8 mouse cellular contexts compared by ENCODE assay signal in the genomic region with DNA sequence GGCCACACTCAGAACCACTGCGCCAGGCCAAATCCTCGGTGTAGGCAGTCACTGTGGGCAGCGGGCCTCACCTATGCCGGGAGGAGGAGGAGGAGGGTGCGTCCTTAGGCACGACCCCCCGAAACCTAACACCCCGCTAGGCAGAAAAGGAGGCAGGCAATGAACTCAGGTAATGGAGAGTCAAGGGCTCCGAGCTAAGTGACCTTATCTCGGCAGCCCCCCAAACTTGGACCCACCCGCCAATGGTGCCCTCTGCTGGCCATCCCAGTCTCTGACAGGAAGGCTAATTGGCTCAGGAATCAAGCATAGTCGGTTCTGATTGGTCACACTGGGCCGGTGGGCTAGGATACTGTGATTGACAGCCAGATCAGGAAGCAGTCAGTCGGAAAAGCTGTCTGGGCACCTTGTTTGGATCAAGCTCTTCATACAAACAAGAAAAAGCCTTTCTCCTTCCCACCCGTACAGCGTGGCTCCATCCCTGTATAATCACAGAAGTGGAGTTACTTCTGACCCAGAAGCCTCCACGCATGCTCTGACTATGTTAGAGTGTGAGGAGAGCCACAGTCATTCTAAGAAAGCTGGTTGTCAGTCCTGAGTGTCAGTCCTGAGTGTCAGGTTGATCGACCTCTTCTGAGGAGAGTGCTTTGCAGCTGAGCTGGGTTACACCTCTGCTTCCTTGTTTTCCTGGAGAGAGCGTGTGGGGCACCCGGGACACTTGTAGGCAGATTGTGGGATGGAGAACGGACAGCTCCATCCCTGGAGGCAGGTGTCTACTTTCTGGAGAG. TPM values are rescaled to one million over a fixed set of nuclear protein-coding genes. Genes with fewer than 3 reads are reported as not detected.
A peak's percentile ranks its signal among the peaks of the same experiment; 100 is the strongest.
DNase-seq lines count a peak whose midpoint lies in the region; ATAC-seq and TF ChIP-seq lines count a peak whose summit lies in the region.

No protein-coding gene starts in this region.

- ATAC-seq in embryonic facial prominence, embryonic 14.5 days (ENCODE audit: low read depth), result peak; percentile 64
- peak; percentile 48; the same call in 1 of the 2 replicates for ATAC-seq in heart, embryonic 14.5 days (ENCODE audit: insufficient number of reproducible peaks, insufficient read depth, low FRiP score, low read depth)
- ATAC-seq in liver, embryonic 16.5 days (ENCODE audit: low read depth), result 0 out of 2 replicates have a peak, but pooled peaks have one; percentile 25
- ATAC-seq in neural tube, embryonic 15.5 days (ENCODE audit: low FRiP score), result 0 out of 2 replicates have a peak, but pooled peaks have one; percentile 26

- H3K4me1 ChIP-seq in E14TG2a.4 (replicated peaks; ENCODE audit: low read depth, low read length), result peaks cover 84% of the 10 kb centered on the region
- peaks cover 15% of the 10 kb centered on the region for H3K4me1 ChIP-seq in embryonic facial prominence, embryonic 14.5 days (ENCODE audit: control insufficient read depth, insufficient read depth, low read length)
- peaks cover 43 to 57% of the 10 kb centered on the region in 2 experiments for H3K4me1 ChIP-seq in heart, embryonic 14.5 days (ENCODE audit: control insufficient read depth in 2 of 2, insufficient read depth in 2 of 2, low read length in 2 of 2)
- 0 out of 2 replicates have a peak, but pooled peaks cover 2% of the 10 kb centered on the region for H3K4me1 ChIP-seq in liver, embryonic 16.5 days (ENCODE audit: control insufficient read depth, low read depth, low read length)
- peaks cover 28% of the 10 kb centered on the region for H3K4me1 ChIP-seq in neural tube, embryonic 15.5 days

- peak overlapping the region; percentile 70 for H3K4me3 ChIP-seq in E14TG2a.4 (replicated peaks; ENCODE audit: low read length)
- peak overlapping the region; percentile 7; the same call in 1 of the 2 replicates for H3K4me3 ChIP-seq in embryonic facial prominence, embryonic 14.5 days (ENCODE audit: low read depth, low read length)
- peak overlapping the region; percentile 25 to 37 for H3K4me3 ChIP-seq in heart, embryonic 14.5 days (ENCODE audit: control insufficient read depth in 1 of 2, insufficient read depth in 1 of 2, low read depth in 1 of 2, low read length in 2 of 2)
- H3K4me3 ChIP-seq in liver, embryonic 16.5 days (ENCODE audit: low read depth, low read length), result no peak overlapping the region
- H3K4me3 ChIP-seq in neural tube, embryonic 15.5 days (replicated peaks), result peak overlapping the region; percentile 4; the same call in 1 of the 2 replicates

- H3K9me3 ChIP-seq in E14TG2a.4 (ENCODE audit: low read length), result no peaks in the 10 kb centered on the region
- H3K9me3 ChIP-seq in embryonic facial prominence, embryonic 14.5 days (ENCODE audit: control insufficient read depth, low read length), result no peaks in the 10 kb centered on the region
- no peaks in the 10 kb centered on the region for H3K9me3 ChIP-seq in heart, embryonic 14.5 days (ENCODE audit: control insufficient read depth, low read length)
- H3K9me3 ChIP-seq in liver, embryonic 16.5 days (replicated peaks; ENCODE audit: control insufficient read depth, low read length), result no peaks in the 10 kb centered on the region
- no peaks in the 10 kb centered on the region for H3K9me3 ChIP-seq in neural tube, embryonic 15.5 days (replicated peaks)

- H3K27ac ChIP-seq in embryonic facial prominence, embryonic 14.5 days (replicated peaks; ENCODE audit: low read depth, low read length), result no peak overlapping the region
- peak overlapping the region; percentile 41 to 57; a peak in 3 of 4 replicates for H3K27ac ChIP-seq in heart, embryonic 14.5 days (replicated peaks in 1 of 2; ENCODE audit: control insufficient read depth in 1 of 2, insufficient read depth in 1 of 2, low read depth in 2 of 2, low read length in 2 of 2)
- no peak overlapping the region for H3K27ac ChIP-seq in liver, embryonic 16.5 days (ENCODE audit: low read length)
- no peak overlapping the region for H3K27ac ChIP-seq in neural tube, embryonic 15.5 days (replicated peaks)

- H3K27me3 ChIP-seq in E14TG2a.4 (ENCODE audit: insufficient read depth, low read length), result 0 out of 2 replicates have a peak, but pooled peaks cover 3% of the 10 kb centered on the region
- no peaks in the 10 kb centered on the region for H3K27me3 ChIP-seq in embryonic facial prominence, embryonic 14.5 days (replicated peaks; ENCODE audit: control insufficient read depth, insufficient read depth, low read length)
- no peaks in the 10 kb centered on the region for H3K27me3 ChIP-seq in heart, embryonic 14.5 days (ENCODE audit: control insufficient read depth, insufficient read depth, low read length)
- H3K27me3 ChIP-seq in liver, embryonic 16.5 days (ENCODE audit: control insufficient read depth, insufficient read depth, low read depth, low read length), result no peaks in the 10 kb centered on the region
- no peaks in the 10 kb centered on the region for H3K27me3 ChIP-seq in neural tube, embryonic 15.5 days (replicated peaks)

- WGBS in embryonic facial prominence, embryonic 14.5 days, result 23% methylated on average over 21 of the region's 21 CpGs
- WGBS in heart, embryonic 14.5 days, result 17% methylated on average over 21 of the region's 21 CpGs
- WGBS in liver, embryonic 16.5 days (ENCODE audit: insufficient replicate concordance), result 28% methylated on average over 21 of the region's 21 CpGs
- 29% methylated on average over 21 of the region's 21 CpGs for WGBS in neural tube, embryonic 15.5 days

- peak; percentile 49 to 62 for DNase-seq in adrenal gland, postnatal 4 days (ENCODE audit: low spot score in 2 of 2)
- peak; percentile 80 for DNase-seq in embryonic facial prominence, embryonic 14.5 days (ENCODE audit: low spot score)
- peak; percentile 81 for DNase-seq in kidney, postnatal 10 days
- DNase-seq in spleen, adult 12 weeks (ENCODE audit: low spot score), result no peak

- TF ChIP-seq CTCF in E14TG2a.4 (conservative IDR thresholded peaks at IDR 0.05; ENCODE audit: low read length), result peak; percentile 92

- no peaks in the 10 kb centered on the region for H3K36me3 ChIP-seq in E14TG2a.4 (ENCODE audit: insufficient read depth, low read length)
- H3K36me3 ChIP-seq in embryonic facial prominence, embryonic 14.5 days (ENCODE audit: control insufficient read depth, insufficient read depth, low read length), result no peaks in the 10 kb centered on the region
- H3K36me3 ChIP-seq in heart, embryonic 14.5 days (ENCODE audit: control insufficient read depth, insufficient read depth, low read length), result no peaks in the 10 kb centered on the region
- H3K36me3 ChIP-seq in liver, embryonic 16.5 days (ENCODE audit: control insufficient read depth, insufficient read depth), result no peaks in the 10 kb centered on the region
- no peaks in the 10 kb centered on the region for H3K36me3 ChIP-seq in neural tube, embryonic 15.5 days

- no peak overlapping the region for H3K9ac ChIP-seq in embryonic facial prominence, embryonic 14.5 days (ENCODE audit: low read depth, low read length)
- H3K9ac ChIP-seq in heart, embryonic 14.5 days (ENCODE audit: low read length), result peak overlapping the region; percentile 60
- no peak overlapping the region for H3K9ac ChIP-seq in liver, embryonic 16.5 days (ENCODE audit: low read depth, low read length)
- 0 out of 2 replicates have a peak overlapping the region, but pooled peaks have one; percentile 4 for H3K9ac ChIP-seq in neural tube, embryonic 15.5 days (replicated peaks)

- peak overlapping the region; percentile 38 for H3K4me2 ChIP-seq in embryonic facial prominence, embryonic 14.5 days (ENCODE audit: low read depth, low read length)
- H3K4me2 ChIP-seq in heart, embryonic 14.5 days (ENCODE audit: low read length), result peak overlapping the region; percentile 65
- H3K4me2 ChIP-seq in liver, embryonic 16.5 days (ENCODE audit: low read depth, low read length), result peak overlapping the region; percentile 28
- peak overlapping the region; percentile 38 for H3K4me2 ChIP-seq in neural tube, embryonic 15.5 days

RNA-seq across cellular contexts. Expression of gene Slc38a10, which starts 18.3 kb away (rescaled TPM):
- 100 to 1,000 TPM; 132 to 147 TPM for total RNA-seq in adrenal gland, postnatal 4 days (2021)
- polyA plus RNA-seq in embryonic facial prominence, embryonic 14.5 days (2014; fragmentation: Nextera tagmentation; extraction: Ambion mirVana), result 78.8 and 86.4 TPM in 2 replicates
- polyA plus RNA-seq in heart, embryonic 14.5 days (2014; fragmentation: Nextera tagmentation; extraction: Ambion mirVana), result 68.8 and 74.1 TPM in 2 replicates
- 36.6 and 42.0 TPM in 2 replicates for polyA plus RNA-seq in liver, embryonic 16.5 days (2015; fragmentation: Nextera tagmentation; extraction: Ambion mirVana)
- polyA plus RNA-seq in neural tube, embryonic 15.5 days (2015; fragmentation: Nextera tagmentation; extraction: Ambion mirVana), result 107 and 112 TPM in 2 replicates

Comparison
In these comparisons a context has a peak if more than half of its experiments do, and no peak if none do; other contexts are left out.
1. H3K27ac ChIP-seq: peak in heart, embryonic 14.5 days (2 of 2); none in embryonic facial prominence, embryonic 14.5 days (single experiment), liver, embryonic 16.5 days (single experiment) and neural tube, embryonic 15.5 days (single experiment).
2. H3K9ac ChIP-seq: peak in heart, embryonic 14.5 days (single experiment) and neural tube, embryonic 15.5 days (single experiment); none in embryonic facial prominence, embryonic 14.5 days (single experiment) and liver, embryonic 16.5 days (single experiment).
3. Peak in every context shown above with its lines, with median percentiles within 50 percentile points of each other: ATAC-seq and H3K4me2 ChIP-seq.